Mouse (Mus musculus) thymus, postnatal 4 days (tissue): Measurements from ENCODE around the gene Itpa.

Experiments used
- DNase-seq: peaks from one replicate; pipeline ENCODE4 v3.0.0; 2021

The Itpa gene

DNA sequence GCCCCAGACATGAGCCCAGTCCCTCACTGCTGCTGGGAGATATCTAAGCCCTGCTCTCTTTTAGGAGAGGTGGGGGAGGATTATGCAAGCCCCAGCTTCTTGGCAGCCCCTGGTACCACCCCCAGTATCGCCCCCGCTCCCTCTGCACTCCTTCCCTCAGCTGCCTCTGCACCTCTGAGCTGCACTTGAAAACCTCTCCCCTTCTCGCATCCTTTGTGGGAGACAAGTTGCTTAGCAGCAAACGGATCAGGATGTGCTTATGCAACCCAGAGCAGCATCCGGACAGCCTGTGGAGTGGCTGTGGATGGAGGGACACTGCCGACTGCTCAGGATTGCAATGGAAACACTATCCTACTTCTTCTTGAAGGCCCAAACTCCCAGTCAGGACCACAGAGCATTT is 9.9 kb upstream of the Itpa start:
- no peak for DNase-seq

GRCm38 (mm10) chr2:130658530-130658929 is 8.9 kb upstream of the Itpa start:
- no peak for DNase-seq

- no peak for DNase-seq
Observed at GRCm38 (mm10) chr2:130663342-130663741, 4.1 kb upstream of the Itpa start.

DNA sequence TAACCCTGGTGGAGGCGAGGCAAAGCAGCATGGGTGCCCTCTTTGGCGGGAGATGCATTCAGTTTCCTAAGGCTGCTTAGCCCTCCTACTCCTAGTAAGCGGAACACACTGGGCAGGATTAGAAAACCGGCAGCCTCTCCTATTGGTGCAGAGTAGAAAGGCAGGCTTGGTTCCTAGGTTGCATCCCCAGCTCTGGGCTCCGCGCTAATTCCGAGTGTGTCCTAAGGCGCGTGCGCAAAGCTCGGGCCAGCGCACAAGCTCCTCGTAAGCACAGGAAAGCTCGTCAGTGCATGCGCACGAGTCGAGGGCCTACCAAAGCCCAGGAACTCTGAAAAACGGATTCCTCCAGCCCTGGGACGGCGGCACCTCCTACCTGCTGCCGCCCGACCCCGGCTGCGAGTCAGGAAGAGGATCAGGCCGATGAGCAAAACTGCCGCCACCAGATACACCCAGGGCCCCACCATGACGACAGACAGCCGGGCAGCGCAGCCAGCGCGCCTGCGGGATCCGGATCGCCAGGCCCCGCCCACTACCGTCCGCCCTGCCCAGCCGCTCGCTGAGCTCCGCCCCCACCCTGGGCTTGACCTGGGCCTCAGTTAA is 3.2 kb upstream of the Itpa start, which contains the start of gene Ddrgk1:
Gene Ddrgk1, minus strand, starts transcription at position 558 of the 600 bp plus-strand sequence.
- DNase-seq = peak; percentile 90

- DNase-seq = no peak
Observed at GRCm38 (mm10) chr2:130677211-130677610, 9.8 kb downstream of the Itpa start.

GRCm38 (mm10) chr2:130679154-130679553 is 11.7 kb downstream of the Itpa start:
- DNase-seq = no peak

DNA sequence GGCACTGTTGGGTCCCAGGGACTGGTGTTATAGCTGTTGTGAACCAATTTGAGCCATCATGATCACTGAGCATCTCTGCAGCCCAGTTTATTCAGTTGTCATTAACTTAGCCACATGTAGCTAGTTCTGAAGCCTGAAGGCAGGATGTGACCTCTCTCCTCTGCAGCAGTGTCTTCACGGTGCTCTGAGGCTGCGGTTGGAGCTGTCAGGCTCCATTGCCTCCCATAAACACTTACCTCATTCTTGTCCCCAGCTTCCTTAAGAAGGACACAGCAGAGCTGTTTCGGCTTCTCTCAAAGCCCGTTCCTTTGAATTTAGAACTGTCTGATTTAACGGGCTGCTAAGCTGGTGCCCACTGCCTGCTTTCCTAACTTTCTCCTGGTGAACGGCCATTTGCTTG is 12.5 kb downstream of the Itpa start:
- no peak for DNase-seq

GRCm38 (mm10) chr2:130681531-130681930 is 14.1 kb downstream of the Itpa start:
- no peak for DNase-seq

DNA sequence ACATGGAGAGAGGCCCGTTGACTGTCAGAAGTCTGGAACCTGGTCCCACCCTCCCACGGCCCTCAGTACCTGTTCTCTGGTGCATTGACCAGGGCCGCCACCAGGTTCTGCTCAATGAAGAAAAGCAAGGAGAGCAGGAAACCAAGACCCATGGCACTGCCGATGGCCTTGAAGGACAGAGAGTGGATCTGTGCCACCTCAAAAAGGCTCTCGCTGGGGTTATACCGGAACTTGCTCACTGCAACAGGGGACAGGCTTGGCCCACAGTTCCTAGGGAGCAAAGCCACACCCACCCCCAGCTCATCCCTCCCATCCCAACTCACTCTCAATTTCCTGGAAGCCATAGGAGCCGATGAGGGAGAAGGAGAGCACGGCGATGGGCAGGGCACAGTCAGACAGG is 18.0 kb downstream of the Itpa start:
- DNase-seq = no peak

GRCm38 (mm10) chr2:130689011-130689410 is 21.6 kb downstream of the Itpa start:
- DNase-seq = no peak

- no peak for DNase-seq
Observed at GRCm38 (mm10) chr2:130693563-130693962, 26.2 kb downstream of the Itpa start.

DNA sequence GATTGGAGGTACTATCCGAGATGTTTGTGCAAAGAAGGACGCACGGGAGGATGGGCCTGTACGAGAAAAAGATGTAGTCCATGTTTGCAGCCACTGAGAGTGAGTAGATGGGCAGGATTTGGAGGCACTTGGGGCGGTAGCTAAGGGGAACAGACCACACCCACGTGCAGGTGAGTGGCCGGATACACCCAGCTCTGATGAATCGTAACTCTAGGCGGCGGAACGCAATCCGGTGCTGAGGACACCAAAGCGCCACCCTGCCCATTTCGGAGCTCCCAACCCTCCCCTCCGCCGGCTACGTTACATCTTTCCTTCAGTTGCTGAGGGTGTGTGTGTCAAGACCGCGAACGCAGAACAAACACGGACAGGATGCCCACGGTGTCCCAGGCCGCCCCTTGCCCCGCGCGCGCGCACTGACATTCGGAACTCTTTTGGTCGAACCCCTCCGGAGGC is 29.3 kb downstream of the Itpa start:
- peak; percentile 38 for DNase-seq

GRCm38 (mm10) chr2:130697153-130697810 is 29.9 kb downstream of the Itpa start, which contains the start of gene Slc4a11:
Gene Slc4a11, minus strand, starts transcription at chr2:130697519.
- peak; percentile 86 for DNase-seq

GRCm38 (mm10) chr2:130697821-130698266 is 30.4 kb downstream of the Itpa start:
- DNase-seq = no peak

GRCm38 (mm10) chr2:130704040-130705001 is 36.9 kb downstream of the Itpa start:
- no peak for DNase-seq

DNA sequence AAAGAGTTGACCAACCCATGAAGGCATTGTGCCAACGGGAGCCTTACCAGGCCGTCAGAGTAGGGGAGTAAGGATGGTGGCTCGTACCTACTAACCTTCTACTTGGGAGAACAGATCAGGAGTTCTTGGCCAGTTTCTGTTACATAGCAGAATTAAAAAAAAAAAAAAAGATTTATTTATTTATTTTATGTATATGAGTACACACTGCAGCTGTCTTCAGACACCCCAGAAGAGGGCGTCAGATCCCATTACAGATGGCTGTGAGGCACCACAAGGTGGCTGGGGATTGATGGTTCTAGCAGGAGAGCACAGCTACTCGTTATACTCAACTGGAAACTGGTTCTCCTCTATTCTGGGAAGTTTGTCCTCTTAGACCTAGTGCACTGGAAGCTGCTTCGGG is 37.8 kb downstream of the Itpa start:
- DNase-seq = no peak

GRCm38 (mm10) chr2:130706602-130707001 is 39.2 kb downstream of the Itpa start:
- no peak for DNase-seq

DNA sequence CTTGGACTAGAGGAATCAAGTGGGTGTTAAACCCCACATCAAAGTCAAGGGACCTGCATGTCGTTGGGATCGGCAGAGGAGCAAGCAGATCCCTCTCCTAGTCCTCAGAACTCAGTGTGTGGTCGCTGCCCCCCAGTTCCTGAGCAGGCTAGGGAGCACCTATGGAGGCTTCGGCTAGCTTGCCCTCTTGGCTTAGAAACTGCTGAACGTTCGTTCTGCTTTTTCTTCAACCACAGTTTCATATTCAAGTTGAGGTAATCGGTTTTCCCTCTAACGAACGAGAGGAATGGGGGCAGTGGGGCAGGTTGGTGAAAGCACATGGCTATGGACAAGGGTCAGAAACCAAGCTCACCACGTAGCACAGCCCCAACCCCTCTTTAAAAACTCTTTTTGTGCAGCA is 39.6 kb downstream of the Itpa start:
- no peak for DNase-seq

DNA sequence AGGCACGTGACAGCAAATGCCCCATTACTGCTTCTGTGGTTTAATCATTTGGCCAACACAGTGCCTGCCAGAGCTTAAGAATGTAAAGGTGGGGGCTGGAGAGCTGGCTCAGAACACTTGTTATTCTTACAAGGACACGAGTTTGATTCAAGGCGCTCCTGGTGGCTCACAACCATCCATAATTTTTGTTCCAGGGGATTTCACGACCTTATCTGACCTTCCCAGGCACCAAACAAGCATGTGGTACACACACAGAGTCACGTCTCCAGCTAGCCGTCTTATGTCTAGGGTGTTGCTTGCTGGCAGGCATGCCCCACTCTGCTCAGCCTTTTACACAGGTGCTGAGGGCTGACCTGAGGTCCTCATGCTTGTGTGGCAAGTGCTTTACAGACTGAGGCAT is 50.5 kb downstream of the Itpa start:
- no peak for DNase-seq

GRCm38 (mm10) chr2:130724369-130724768 is 57.0 kb downstream of the Itpa start:
- no peak for DNase-seq

- no peak for DNase-seq
Observed at GRCm38 (mm10) chr2:130727752-130728151, 60.3 kb downstream of the Itpa start.

GRCm38 (mm10) chr2:130728906-130729585 is 61.6 kb downstream of the Itpa start:
- DNase-seq = no peak

DNA sequence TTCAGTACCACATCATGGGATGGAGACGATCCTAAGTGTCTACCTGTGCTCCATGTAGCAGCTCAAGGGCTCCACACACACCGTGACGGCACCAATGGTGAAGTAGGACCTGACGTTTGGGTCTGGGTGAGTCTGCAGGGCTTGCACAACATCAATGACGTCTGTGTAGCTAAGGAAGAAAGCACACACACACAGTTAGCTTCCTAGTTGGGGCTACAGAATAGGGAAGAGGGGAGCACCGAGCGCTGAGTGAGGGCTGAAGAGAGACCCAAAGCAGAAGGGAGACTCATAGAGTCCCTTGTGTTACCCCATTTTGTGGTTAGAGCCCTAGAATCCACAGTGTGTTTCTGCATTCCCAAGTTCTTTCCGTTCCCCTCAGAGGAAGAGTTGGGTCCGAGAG is 63.3 kb downstream of the Itpa start:
- DNase-seq = no peak
